Mouse (Mus musculus) embryonic facial prominence, embryonic 10.5 days (tissue): ENCODE measurements around the gene Grm8. TPM values are rescaled to one million over a fixed set of nuclear protein-coding genes. Genes with fewer than 3 reads are reported as not detected.

ENCODE experiments used
- DNase-seq: peaks from one replicate; pipeline ENCODE4 v3.0.0-alpha.2; 2017; ENCODE audit warnings: low spot score
- H3K27ac ChIP-seq: fragments of 300-500 bp; sonication (generic); replicated peaks from 2 replicates; pipeline ENCODE4 v1.5.1; 2016; ENCODE audit warnings: mild to moderate bottlenecking
- H3K27me3 ChIP-seq: fragments of 300-500 bp; sonication (generic); replicated peaks from 2 replicates; pipeline ENCODE4 v1.6.1; 2016; ENCODE audit warnings: low read depth, mild to moderate bottlenecking; ENCODE audit not compliant: poor library complexity, severe bottlenecking
- H3K36me3 ChIP-seq: fragments of 300-500 bp; sonication (generic); replicated peaks from 2 replicates; pipeline ENCODE4 v1.6.1; 2016; ENCODE audit warnings: mild to moderate bottlenecking, moderate library complexity
- H3K4me1 ChIP-seq: fragments of 300-500 bp; sonication (generic); 2 replicates; pipeline ENCODE4 v1.6.1; 2016
- H3K4me3 ChIP-seq: fragments of 300-500 bp; sonication (generic); 2 replicates; pipeline ENCODE4 v1.5.1; 2016; ENCODE audit warnings: mild to moderate bottlenecking, moderate library complexity
- H3K9me3 ChIP-seq: fragments of 300-500 bp; sonication (generic); 2 replicates; pipeline ENCODE4 v1.6.1; 2016; ENCODE audit warnings: mild to moderate bottlenecking
- whole genome bisulfite sequencing: fragments of 180-500 bp; shearing (Covaris S2); methylation state at CpG from one replicate; pipeline ENCODE4 v1.1.7; 2016; 5-methylcytosine and 5-hydroxymethylcytosine counted together
- polyA plus RNA-seq: library from polyadenylated mRNA; unstranded; fragments of >200 nt; fragmentation: Nextera tagmentation; extraction: Ambion mirVana; gene quantifications from 2 replicates; pipeline ENCODE4 v1.2.1, GENCODE M21; 2016

The Grm8 gene
- polyA plus RNA-seq, 1 experiment from 2014 or later = 1.2 TPM

DNA sequence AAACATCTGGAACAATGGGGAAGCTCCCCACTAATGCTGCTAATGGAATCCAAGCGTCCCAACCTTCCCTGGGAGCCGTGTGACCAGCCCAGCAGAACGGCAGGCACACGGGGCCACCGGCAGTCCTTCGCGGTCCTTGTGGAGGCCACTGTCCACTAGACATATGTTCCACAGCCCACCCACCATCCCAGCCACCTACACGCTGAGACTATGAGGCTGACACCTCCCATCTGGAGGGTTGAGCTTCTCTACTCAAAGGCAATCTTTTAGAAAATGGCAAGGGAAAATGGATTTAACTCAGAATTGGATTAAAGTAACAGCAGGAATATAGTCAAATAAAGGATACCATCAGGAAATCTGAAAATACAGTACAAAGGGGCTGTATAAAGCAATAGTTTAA is 23.4 kb downstream of the Grm8 start:
- H3K36me3 ChIP-seq = no peaks in the 10 kb centered on the region
- no peak overlapping the region for H3K27ac ChIP-seq
- H3K4me3 ChIP-seq = no peak overlapping the region
- no peak for DNase-seq
- 89% methylated on average over 8 of the region's 8 CpGs for WGBS
- no peaks in the 10 kb centered on the region for H3K4me1 ChIP-seq
- no peaks in the 10 kb centered on the region for H3K9me3 ChIP-seq
- no peaks in the 10 kb centered on the region for H3K27me3 ChIP-seq

DNA sequence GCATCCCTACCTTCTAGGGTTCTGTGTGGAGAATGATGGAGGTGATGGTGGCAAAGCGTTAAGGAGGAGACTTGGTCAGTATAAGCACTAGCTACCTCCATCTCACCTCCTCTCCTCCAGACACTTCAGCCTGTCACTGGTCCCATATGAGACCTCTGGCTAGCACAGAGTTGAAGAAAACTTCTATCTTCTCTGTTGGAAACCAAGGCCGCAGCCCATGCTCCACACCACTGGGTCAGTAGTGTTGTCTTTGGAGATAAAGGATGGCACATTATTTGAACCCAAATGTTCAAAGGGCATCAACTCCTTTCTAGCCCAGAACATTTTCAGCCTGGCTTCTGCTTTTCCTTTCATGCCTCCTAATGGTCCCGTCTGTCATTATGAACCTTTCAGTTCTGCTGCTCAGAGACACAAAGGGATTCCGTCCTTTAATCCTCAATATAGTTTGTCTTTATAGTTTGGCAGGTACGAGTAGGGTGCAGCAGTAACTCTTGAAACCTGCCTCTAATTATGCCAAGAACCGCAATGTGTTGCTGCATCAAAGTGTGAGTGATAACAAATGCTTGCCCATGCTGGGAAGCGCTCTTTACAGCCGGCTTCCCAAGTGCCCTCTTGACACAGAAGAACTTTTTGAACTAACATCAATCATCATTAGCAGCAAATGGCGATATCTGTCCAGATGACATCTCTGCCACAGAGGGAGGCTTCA is 32.2 kb downstream of the Grm8 start:
- Histone ChIP-seq H3K27ac (no peak overlapping the region), H3K4me3 (no peak overlapping the region), H3K9me3 (no peaks in the 10 kb centered on the region), H3K36me3 (no peaks in the 10 kb centered on the region), H3K27me3 (no peaks in the 10 kb centered on the region), H3K4me1 (no peaks in the 10 kb centered on the region)
- WGBS = 61% methylated on average over 9 of the region's 9 CpGs
- DNase-seq = no peak

DNA sequence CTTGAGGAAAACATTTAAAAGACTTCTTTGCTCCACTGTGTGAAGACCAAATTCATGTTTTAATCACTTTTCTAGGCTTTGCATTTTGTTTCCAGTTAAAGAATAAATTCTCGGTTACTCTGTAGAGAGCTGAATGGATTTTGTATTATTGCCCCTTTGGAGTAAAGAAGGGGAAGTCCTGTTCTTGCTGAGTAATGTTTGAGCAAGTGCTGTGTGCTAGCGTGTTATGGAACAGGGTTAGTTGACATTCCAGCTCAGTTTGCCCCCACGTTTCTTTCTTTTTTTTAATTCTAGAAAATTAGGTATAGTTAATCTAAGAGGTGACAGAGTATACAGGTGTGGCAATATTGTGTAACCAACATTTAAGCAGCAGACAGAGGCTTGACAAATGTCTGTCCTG is 35.0 kb downstream of the Grm8 start:
- WGBS = 87% methylated on average over 3 of the region's 3 CpGs
- no peak for DNase-seq
- H3K36me3 ChIP-seq = no peaks in the 10 kb centered on the region
- no peaks in the 10 kb centered on the region for H3K4me1 ChIP-seq
- H3K27ac ChIP-seq = no peak overlapping the region
- H3K9me3 ChIP-seq = no peaks in the 10 kb centered on the region
- no peak overlapping the region for H3K4me3 ChIP-seq
- H3K27me3 ChIP-seq = no peaks in the 10 kb centered on the region

DNA sequence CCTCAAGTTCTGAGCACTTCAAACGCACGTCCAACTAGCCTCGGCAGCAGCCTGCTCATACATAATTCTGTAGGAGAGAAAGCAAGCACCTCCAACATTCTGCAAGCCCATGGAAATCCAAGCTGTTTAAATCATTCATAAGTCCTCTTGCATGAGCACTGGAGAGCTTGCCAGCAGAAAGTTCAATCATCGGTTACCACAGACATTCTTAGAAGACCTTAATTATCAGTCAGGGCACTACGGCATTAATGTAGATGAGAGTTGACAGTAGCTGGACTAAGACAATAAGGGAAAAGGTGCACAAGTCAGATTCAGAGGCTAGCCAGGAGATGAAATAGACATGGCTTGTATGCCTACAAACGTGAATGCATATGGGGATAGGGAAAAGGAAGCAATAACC is 42.5 kb downstream of the Grm8 start:
- Histone ChIP-seq H3K4me1 (no peaks in the 10 kb centered on the region), H3K9me3 (no peaks in the 10 kb centered on the region), H3K27ac (no peak overlapping the region), H3K27me3 (no peaks in the 10 kb centered on the region), H3K36me3 (no peaks in the 10 kb centered on the region), H3K4me3 (no peak overlapping the region)
- 92% methylated on average over 6 of the region's 6 CpGs for WGBS
- no peak for DNase-seq

DNA sequence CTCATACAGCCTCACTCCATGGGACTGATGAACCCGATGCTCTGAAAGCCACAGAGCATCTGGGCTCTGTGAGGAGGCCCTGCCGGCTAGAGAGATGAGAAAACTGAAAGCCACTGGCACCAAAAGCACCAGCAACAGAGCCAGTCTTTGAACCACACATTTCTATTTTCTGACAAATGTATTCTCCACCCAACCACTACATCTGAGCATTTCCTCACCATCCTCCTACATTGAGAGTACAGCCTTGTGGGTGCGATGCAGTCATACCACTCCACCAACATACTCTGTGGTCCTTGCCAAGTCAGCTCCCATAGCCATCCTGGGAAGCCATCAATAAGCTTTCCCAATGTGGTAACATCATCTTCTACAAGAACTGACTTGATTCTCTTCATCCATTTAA is 43.1 kb downstream of the Grm8 start:
- Histone ChIP-seq H3K27ac (no peak overlapping the region), H3K27me3 (no peaks in the 10 kb centered on the region), H3K36me3 (no peaks in the 10 kb centered on the region), H3K9me3 (no peaks in the 10 kb centered on the region), H3K4me1 (no peaks in the 10 kb centered on the region), H3K4me3 (no peak overlapping the region)
- WGBS = 89% methylated on average over 3 of the region's 3 CpGs
- DNase-seq = no peak

DNA sequence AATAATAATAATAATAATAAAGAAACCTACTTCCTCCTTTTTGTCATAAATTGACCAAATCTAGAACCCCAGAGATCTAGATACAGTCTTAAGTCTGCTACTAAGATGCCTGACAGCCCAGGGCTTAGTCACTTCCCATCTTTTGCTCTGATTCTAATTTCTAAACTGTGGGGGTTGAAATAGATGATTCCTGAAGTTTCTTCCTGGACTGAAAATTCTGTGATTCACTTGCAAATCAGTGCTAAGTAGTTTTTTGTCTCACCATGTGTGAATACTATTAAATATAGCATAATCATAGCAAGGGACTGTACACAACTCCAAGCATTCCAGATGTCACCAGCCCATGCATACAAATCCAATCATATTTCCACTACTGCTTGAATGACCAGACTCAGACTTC is 44.0 kb downstream of the Grm8 start:
- H3K9me3 ChIP-seq = no peaks in the 10 kb centered on the region
- H3K36me3 ChIP-seq = no peaks in the 10 kb centered on the region
- no peaks in the 10 kb centered on the region for H3K4me1 ChIP-seq
- no peak overlapping the region for H3K4me3 ChIP-seq
- H3K27me3 ChIP-seq = no peaks in the 10 kb centered on the region
- DNase-seq = no peak
- no peak overlapping the region for H3K27ac ChIP-seq

DNA sequence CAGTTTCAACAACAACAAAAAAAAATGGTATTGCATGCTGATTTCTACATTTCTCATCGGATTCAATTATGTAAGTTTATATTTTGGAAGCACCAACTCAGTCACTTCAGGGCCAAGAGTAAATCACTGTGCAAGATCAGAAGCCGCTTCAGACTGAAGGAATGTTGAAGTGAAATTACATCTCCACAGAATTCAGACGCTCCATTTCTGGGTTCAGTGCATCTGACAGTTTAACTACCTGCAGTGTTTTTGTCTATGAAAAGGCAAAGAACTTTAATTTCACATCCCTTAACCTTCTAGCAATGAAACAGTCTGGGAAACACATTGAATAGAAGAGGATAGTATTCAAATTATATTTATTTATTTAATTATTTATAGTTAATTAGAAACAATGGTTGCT is 59.4 kb downstream of the Grm8 start:
- no peak overlapping the region for H3K27ac ChIP-seq
- no peaks in the 10 kb centered on the region for H3K4me1 ChIP-seq
- no peak overlapping the region for H3K4me3 ChIP-seq
- DNase-seq = no peak
- no peaks in the 10 kb centered on the region for H3K27me3 ChIP-seq
- H3K9me3 ChIP-seq = no peaks in the 10 kb centered on the region
- H3K36me3 ChIP-seq = no peaks in the 10 kb centered on the region
- 84% methylated on average over 3 of the region's 3 CpGs for WGBS

DNA sequence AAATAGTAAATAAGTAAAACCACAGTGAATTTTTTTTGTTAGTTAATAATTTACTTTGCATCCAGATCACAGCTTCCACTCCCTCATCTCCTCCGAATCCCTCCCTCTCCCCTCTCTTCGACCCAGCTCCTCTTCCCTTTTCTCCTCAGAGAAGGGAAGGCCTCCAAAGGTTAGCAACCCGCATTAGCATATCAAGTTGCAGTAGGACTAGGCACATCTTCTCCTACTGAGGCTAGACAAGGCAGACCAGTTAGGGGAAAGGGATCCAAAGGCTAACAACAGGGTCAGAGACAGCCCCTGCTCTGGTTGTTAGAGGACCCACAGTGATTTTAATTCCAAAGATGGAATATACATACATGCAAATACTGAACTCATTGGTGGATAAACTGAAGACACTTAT is 60.5 kb downstream of the Grm8 start:
- no peak for DNase-seq
- no peaks in the 10 kb centered on the region for H3K27me3 ChIP-seq
- H3K4me3 ChIP-seq = no peak overlapping the region
- no peaks in the 10 kb centered on the region for H3K36me3 ChIP-seq
- no peak overlapping the region for H3K27ac ChIP-seq
- no peaks in the 10 kb centered on the region for H3K9me3 ChIP-seq
- no peaks in the 10 kb centered on the region for H3K4me1 ChIP-seq
- WGBS = 50% methylated on average over 3 of the region's 3 CpGs

DNA sequence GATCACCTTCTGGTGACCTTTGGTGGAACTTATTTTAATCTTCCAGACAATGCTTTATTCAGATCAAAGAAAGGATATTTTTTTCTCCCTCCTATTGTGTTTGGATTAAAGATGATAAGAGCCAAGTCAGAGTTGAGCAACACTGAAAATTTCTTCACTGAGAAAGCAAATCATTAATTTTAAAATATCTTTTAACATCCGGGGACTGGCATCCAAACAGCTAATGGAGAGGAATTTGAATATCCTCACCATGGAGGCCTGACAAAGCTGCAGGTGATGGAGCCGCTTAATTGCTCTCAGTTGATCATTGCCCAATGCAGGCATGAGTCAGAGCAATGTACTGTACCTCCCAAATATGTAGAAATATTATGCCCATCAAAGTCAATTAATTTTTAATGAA is 83.0 kb downstream of the Grm8 start:
- Histone ChIP-seq H3K4me3 (no peak overlapping the region), H3K4me1 (no peaks in the 10 kb centered on the region), H3K9me3 (no peaks in the 10 kb centered on the region), H3K27ac (no peak overlapping the region), H3K27me3 (no peaks in the 10 kb centered on the region), H3K36me3 (no peaks in the 10 kb centered on the region)
- 83% methylated on average over 2 of the region's 2 CpGs for WGBS
- DNase-seq = no peak

DNA sequence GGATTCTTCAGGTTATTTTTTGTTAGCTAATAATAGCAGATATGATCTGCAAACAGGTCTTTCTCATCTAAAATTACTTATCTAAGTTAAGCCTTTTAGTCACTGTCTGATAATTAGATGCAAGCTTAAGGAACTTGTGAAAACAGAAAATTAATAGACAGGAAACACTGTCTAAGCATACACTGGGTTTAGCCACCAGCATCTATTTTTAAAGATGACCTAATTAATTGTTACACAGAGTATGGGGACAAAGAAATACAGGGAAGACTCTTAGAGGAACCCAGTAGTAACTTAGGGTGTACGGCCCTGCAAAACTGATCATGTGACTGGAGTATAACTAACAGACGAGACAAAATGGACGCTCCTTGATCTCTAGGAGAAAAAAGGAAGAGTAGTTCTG is 92.6 kb downstream of the Grm8 start:
- Histone ChIP-seq H3K4me3 (no peak overlapping the region), H3K27me3 (no peaks in the 10 kb centered on the region), H3K9me3 (no peaks in the 10 kb centered on the region), H3K36me3 (no peaks in the 10 kb centered on the region), H3K4me1 (no peaks in the 10 kb centered on the region), H3K27ac (no peak overlapping the region)
- DNase-seq = no peak
- 85% methylated on average over 3 of the region's 3 CpGs for whole genome bisulfite sequencing

DNA sequence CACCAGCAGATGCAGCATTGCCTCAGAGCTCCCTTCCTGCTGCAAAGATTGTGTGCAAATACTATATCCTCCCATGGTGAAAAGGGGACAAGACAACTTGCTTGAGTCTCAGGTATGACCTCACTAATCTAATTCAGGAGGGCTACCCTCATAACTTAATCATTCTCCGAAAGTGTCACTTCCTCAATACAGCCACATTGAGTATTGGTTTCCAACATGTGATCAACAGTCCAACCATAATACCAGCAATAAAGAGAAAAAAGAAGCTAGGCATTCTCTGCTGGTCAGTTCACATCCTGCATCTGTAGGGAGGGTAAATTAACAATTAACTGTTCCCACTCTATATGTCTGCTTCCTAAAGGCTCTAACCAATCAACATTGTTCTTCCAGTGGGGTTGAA is 94.2 kb downstream of the Grm8 start:
- DNase-seq = no peak
- WGBS = 93% methylated on average over 1 of the region's 1 CpGs
- no peak overlapping the region for H3K4me3 ChIP-seq
- H3K9me3 ChIP-seq = no peaks in the 10 kb centered on the region
- no peak overlapping the region for H3K27ac ChIP-seq
- no peaks in the 10 kb centered on the region for H3K36me3 ChIP-seq
- H3K4me1 ChIP-seq = no peaks in the 10 kb centered on the region
- H3K27me3 ChIP-seq = no peaks in the 10 kb centered on the region

DNA sequence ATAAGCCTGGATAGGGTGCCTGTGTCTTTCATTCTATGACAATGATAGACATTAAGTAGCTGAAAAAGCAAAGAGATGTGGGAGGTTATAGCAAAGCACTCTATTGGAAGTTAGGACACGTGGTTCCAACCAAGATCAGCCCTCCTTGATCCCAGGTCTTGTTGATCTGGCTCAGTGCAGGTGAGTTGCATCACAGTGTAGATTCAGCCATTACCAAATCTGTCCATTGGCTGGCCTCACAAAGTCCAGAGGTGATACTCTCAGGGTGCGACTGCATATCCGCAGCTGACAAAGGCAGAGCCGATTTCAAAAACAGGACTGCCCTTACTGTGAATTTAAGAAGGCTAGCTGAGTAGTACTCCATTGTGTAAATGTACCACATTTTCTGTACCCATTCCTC is 103.0 kb downstream of the Grm8 start:
- Histone ChIP-seq H3K27me3 (no peaks in the 10 kb centered on the region), H3K4me3 (no peak overlapping the region), H3K36me3 (no peaks in the 10 kb centered on the region), H3K27ac (no peak overlapping the region), H3K4me1 (no peaks in the 10 kb centered on the region), H3K9me3 (no peaks in the 10 kb centered on the region)
- WGBS = 92% methylated on average over 4 of the region's 4 CpGs
- DNase-seq = no peak

DNA sequence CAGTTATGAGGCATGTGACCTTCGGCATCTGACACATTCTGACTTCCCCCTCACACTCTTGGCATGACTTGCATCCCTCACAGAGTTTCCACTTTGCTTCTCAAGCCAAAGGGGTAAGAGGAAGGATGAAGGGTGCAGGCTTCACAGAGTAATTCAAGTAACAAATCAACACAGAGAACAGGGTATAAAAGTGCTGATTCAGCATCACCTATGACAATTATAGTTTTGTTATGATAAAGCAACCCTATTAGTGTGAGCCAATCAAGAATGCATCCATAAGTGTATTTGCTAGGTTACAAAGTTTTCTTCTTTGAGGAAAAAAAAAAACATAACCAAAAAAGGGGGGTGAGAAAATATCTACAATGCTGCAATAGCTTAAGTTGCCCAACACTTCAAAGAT is 117.3 kb downstream of the Grm8 start:
- no peak overlapping the region for H3K27ac ChIP-seq
- H3K4me3 ChIP-seq = no peak overlapping the region
- H3K9me3 ChIP-seq = no peaks in the 10 kb centered on the region
- no peak for DNase-seq
- 88% methylated on average over 1 of the region's 1 CpGs for WGBS
- no peaks in the 10 kb centered on the region for H3K27me3 ChIP-seq
- no peaks in the 10 kb centered on the region for H3K4me1 ChIP-seq
- H3K36me3 ChIP-seq = no peaks in the 10 kb centered on the region

DNA sequence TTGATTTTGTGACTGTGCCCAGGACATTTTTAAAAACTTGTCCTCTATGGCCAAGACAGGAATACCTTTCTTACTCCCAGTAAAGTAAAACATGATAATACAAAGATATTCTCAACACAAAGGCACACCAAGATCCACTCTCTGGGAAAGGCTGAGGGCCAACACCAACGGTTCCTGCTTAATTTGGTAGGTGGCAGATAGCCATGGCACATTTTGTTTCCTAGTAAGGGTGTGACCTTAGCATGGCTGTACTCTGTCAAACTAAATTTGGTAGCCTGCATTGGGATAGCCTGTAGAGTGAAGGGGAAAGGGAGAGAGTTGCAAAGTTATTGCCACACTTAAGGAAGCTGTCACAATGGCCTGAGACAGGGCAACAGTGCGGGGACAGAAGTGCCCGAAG is 128.0 kb downstream of the Grm8 start:
- Histone ChIP-seq H3K27ac (no peak overlapping the region), H3K27me3 (no peaks in the 10 kb centered on the region)
- WGBS = 84% methylated on average over 3 of the region's 3 CpGs

More for the DNA sequence above, 128.0 kb downstream of the Grm8 start:
- no peak for DNase-seq
- no peaks in the 10 kb centered on the region for H3K4me1 ChIP-seq
- H3K9me3 ChIP-seq = no peaks in the 10 kb centered on the region
- H3K36me3 ChIP-seq = no peaks in the 10 kb centered on the region
- no peak overlapping the region for H3K4me3 ChIP-seq
